Comparison of ENCODE assay signal across 18 mouse cellular contexts in genomic region chr5:92220287-92220902, GRCm38 (mm10). TPM values are rescaled to one million over a fixed set of nuclear protein-coding genes. Genes with fewer than 3 reads are reported as not detected.
DNase-seq lines count a peak whose midpoint lies in the region; ATAC-seq and TF ChIP-seq lines count a peak whose summit lies in the region.
"Had no signal": no experiment of that assay in that cellular context is flagged by ENCODE, and none has a peak within 500 bp of the region (broad histone marks: within the 10 kb centered on the region; RNA-seq: fewer than 3 reads in every experiment).

No protein-coding gene starts in this region.

- no peak overlapping the region for H3K4me2 ChIP-seq in kidney, embryonic 16.5 days (replicated peaks; ENCODE audit: low read depth, low read length)

- H3K79me2 ChIP-seq in C2C12 (ENCODE audit: control insufficient read depth, insufficient read depth), result no peaks in the 10 kb centered on the region

- peak; percentile 56 for DNase-seq in kidney, adult 2 months
- DNase-seq in Muller cell, postnatal 12 days (ENCODE audit: inconsistent ontology term), result peak; percentile 80
- no peak for DNase-seq in gastrocnemius, postnatal 10 days
- no peak for DNase-seq in retina, embryonic 14.5 days (ENCODE audit: low spot score)
- DNase-seq: adrenal gland, adult 2 months; heart, postnatal 14 days; liver had no signal

- H3K4me3 ChIP-seq in kidney, adult 2 months (ENCODE audit: insufficient read depth, low read depth, low read length), result no peak overlapping the region
- no peak overlapping the region for H3K4me3 ChIP-seq in kidney, embryonic 16.5 days (ENCODE audit: low read length)
- H3K4me3 ChIP-seq in C2C12 (ENCODE audit: insufficient read depth, poor library complexity, severe bottlenecking), result no peak overlapping the region
- H3K4me3 ChIP-seq: megakaryocyte, embryonic 14.5 days had no signal

- H3K9ac ChIP-seq in kidney, embryonic 16.5 days (replicated peaks; ENCODE audit: low read length), result no peak overlapping the region

- H3K4me1 ChIP-seq in kidney, adult 2 months (ENCODE audit: control insufficient read depth, insufficient read depth, low read length), result no peaks in the 10 kb centered on the region
- no peaks in the 10 kb centered on the region for H3K4me1 ChIP-seq in kidney, embryonic 16.5 days (ENCODE audit: insufficient read depth, low read length)

- peak overlapping the region; percentile 28 for H3ac ChIP-seq in C2C12 (ENCODE audit: control insufficient read depth, insufficient read length, low read depth)

- H3K9me3 ChIP-seq in kidney, embryonic 16.5 days (ENCODE audit: low read length), result no peaks in the 10 kb centered on the region
- H3K9me3 ChIP-seq: megakaryocyte, embryonic 14.5 days had no signal

- WGBS in kidney, adult 2 months, result 66% methylated on average over 8 of the region's 8 CpGs
- WGBS in kidney, embryonic 16.5 days, result 87% methylated on average over 8 of the region's 8 CpGs

- peak overlapping the region; percentile 41 for H3K27ac ChIP-seq in kidney, adult 2 months (ENCODE audit: insufficient read depth, low read depth, low read length)
- no peak overlapping the region for H3K27ac ChIP-seq in kidney, embryonic 16.5 days (ENCODE audit: low read length)

- no peaks in the 10 kb centered on the region for H3K27me3 ChIP-seq in kidney, adult 2 months (replicated peaks; ENCODE audit: control insufficient read depth, insufficient read depth, low read length)
- no peaks in the 10 kb centered on the region for H3K27me3 ChIP-seq in kidney, embryonic 16.5 days (ENCODE audit: insufficient read depth, low read length)
- no peaks in the 10 kb centered on the region for H3K27me3 ChIP-seq in C2C12 (ENCODE audit: control insufficient read depth, insufficient read depth, insufficient read length)

- TF ChIP-seq CTCF in kidney, adult 2 months (conservative IDR thresholded peaks at IDR 0.05; ENCODE audit: insufficient read depth, insufficient read length, low read depth, low read length), result no peak
- TF ChIP-seq CTCF in C2C12 (IDR thresholded peaks at IDR 0.05; ENCODE audit: control insufficient read depth, insufficient read depth, insufficient read length), result no peak

- no peak for ATAC-seq in kidney, embryonic 16.5 days (ENCODE audit: low FRiP score, low TSS enrichment)
- peak; percentile 55 for ATAC-seq in granulocyte monocyte progenitor cell, adult 5-6 weeks (replicated peaks; ENCODE audit: poor library complexity, severe bottlenecking)
- ATAC-seq: intestine, postnatal 0 days had no signal

- H3K79me3 ChIP-seq in C2C12 (ENCODE audit: low read depth), result no peaks in the 10 kb centered on the region

- no peaks in the 10 kb centered on the region for H3K36me3 ChIP-seq in kidney, adult 2 months (ENCODE audit: control insufficient read depth, insufficient read depth, low read length)
- H3K36me3 ChIP-seq in kidney, embryonic 16.5 days (ENCODE audit: insufficient read depth, low read length), result no peaks in the 10 kb centered on the region
- no peaks in the 10 kb centered on the region for H3K36me3 ChIP-seq in C2C12 (ENCODE audit: control insufficient read depth, insufficient read depth)

- TF ChIP-seq POLR2A in kidney, adult 2 months (IDR thresholded peaks at IDR 0.05; ENCODE audit: low read depth, low read length), result no peak

TF ChIP-seq in C2C12, 6 proteins besides CTCF, POLR2A, EP300 and RAD21:
- TF ChIP-seq MYOG (IDR thresholded peaks at IDR 0.05; ENCODE audit: control insufficient read depth, extremely low read depth, insufficient read length) (no peak), MAX (IDR thresholded peaks at IDR 0.05) (no peak), CEBPB (IDR thresholded peaks at IDR 0.05; ENCODE audit: low read depth) (no peak), USF1 (IDR thresholded peaks at IDR 0.05; ENCODE audit: low read depth) (no peak), FOSL1 (IDR thresholded peaks at IDR 0.05; ENCODE audit: insufficient read depth, low read length, poor library complexity, severe bottlenecking) (no peak), MYOD1 (IDR thresholded peaks at IDR 0.05; ENCODE audit: control insufficient read depth, insufficient read length, low read depth) (no peak)

RNA-seq across cellular contexts. Expression of gene U90926, which starts 5.2 kb away (rescaled TPM):
- polyA plus RNA-seq in kidney, adult 2 months (2012; rRNA removed), result not detected in 2 replicates
- 0.37 and 0.45 TPM in 2 replicates for polyA plus RNA-seq in kidney, embryonic 16.5 days (2015; fragmentation: Nextera tagmentation; extraction: Ambion mirVana)
- polyA plus RNA-seq in C2C12 (2012; fragmentation: generic; extraction: Trizol), result 0.83 TPM
- total RNA-seq in granulocyte monocyte progenitor cell, adult 5-6 weeks (2014; fragmentation: Nextera tagmentation), result not detected in 2 replicates
- not detected in 2 replicates for total RNA-seq in granulocyte monocyte progenitor cell, adult 5-6 weeks (2017)
- not detected for total RNA-seq in gastrocnemius, postnatal 10 days (2021)
- total RNA-seq: adrenal gland, adult 2 months; ES-E14; gastrocnemius, postnatal 4 days; heart, postnatal 14 days; left cerebral cortex, adult 18-20 months had no signal
- polyA plus RNA-seq: adrenal gland, adult 2 months; cortical plate, adult 2 months; intestine, postnatal 0 days; neural tube, embryonic 11.5 days; urinary bladder, adult 2 months had no signal

RNA-seq across cellular contexts. Expression of gene Ppef2, which starts 35.7 kb away (rescaled TPM):
- polyA plus RNA-seq in kidney, adult 2 months (2012; rRNA removed), result 0.45 TPM in 2 replicates
- polyA plus RNA-seq in kidney, embryonic 16.5 days (2015; fragmentation: Nextera tagmentation; extraction: Ambion mirVana), result 0.10 and 0.37 TPM in 2 replicates
- polyA plus RNA-seq in C2C12 (2012; fragmentation: generic; extraction: Trizol), result not detected
- not detected in 2 replicates for total RNA-seq in granulocyte monocyte progenitor cell, adult 5-6 weeks (2014; fragmentation: Nextera tagmentation)
- total RNA-seq in granulocyte monocyte progenitor cell, adult 5-6 weeks (2017), result not detected in 2 replicates
- not detected for total RNA-seq in gastrocnemius, postnatal 10 days (2021)
- total RNA-seq: heart, postnatal 14 days had no signal
- polyA plus RNA-seq: neural tube, embryonic 11.5 days had no signal

RNA-seq across cellular contexts. Expression of gene Naaa, which starts 57.6 kb away (rescaled TPM):
- 21.8 and 26.7 TPM in 2 replicates for polyA plus RNA-seq in kidney, adult 2 months (2012; rRNA removed)
- 24.2 and 24.3 TPM in 2 replicates for polyA plus RNA-seq in kidney, embryonic 16.5 days (2015; fragmentation: Nextera tagmentation; extraction: Ambion mirVana)
- 5.4 TPM for polyA plus RNA-seq in C2C12 (2012; fragmentation: generic; extraction: Trizol)
- 5.8 and 17.9 TPM in 2 replicates for total RNA-seq in granulocyte monocyte progenitor cell, adult 5-6 weeks (2014; fragmentation: Nextera tagmentation)
- 7.2 and 11.9 TPM in 2 replicates for total RNA-seq in granulocyte monocyte progenitor cell, adult 5-6 weeks (2017)
- total RNA-seq in gastrocnemius, postnatal 10 days (2021), result 10 to 100 TPM in 1 of 2 experiments, 1 to 10 TPM in 1; 8.9 to 11.7 TPM

Comparison
In these comparisons a context has a peak if more than half of its experiments do, and no peak if none do; other contexts are left out.
1. DNase-seq: peak in kidney, adult 2 months (single experiment) and Muller cell, postnatal 12 days (single experiment); none in gastrocnemius, postnatal 10 days (single experiment) and retina, embryonic 14.5 days (single experiment).